Mouse (Mus musculus) MEL (cell line): ENCODE measurements around the gene Olfr145. TPM values are rescaled to one million over a fixed set of nuclear protein-coding genes. Genes with fewer than 3 reads are reported as not detected.

Source experiments
- DNase-seq: peaks from one replicate; pipeline ENCODE4 v3.0.0; 2011; ENCODE audit warnings: low read depth, low spot score
- H3K27ac ChIP-seq: 2 replicates; pipeline ENCODE4 v1.5.1; 2012; ENCODE audit warnings: low read depth, mild to moderate bottlenecking, control low read depth, low read length, moderate library complexity; ENCODE audit not compliant: control insufficient read depth
- H3K27me3 ChIP-seq, 2 experiments: fragments of 150-350 bp in 1 of 2; sonication (generic) in 1 of 2; 2 replicates each; pipeline ENCODE4 v1.6.1; 2012; ENCODE audit warnings: low read length in 2 of 2, mild to moderate bottlenecking in 2 of 2, improper control_type of control experiment in 1 of 2, moderate library complexity in 1 of 2; ENCODE audit not compliant: insufficient read depth in 2 of 2, control insufficient read depth in 1 of 2
- H3K36me3 ChIP-seq, 2 experiments: 2 replicates each; pipeline ENCODE4 v1.6.1; 2012 to 2014; ENCODE audit warnings: low read length in 2 of 2, improper control_type of control experiment in 1 of 2, inconsistent platforms in 1 of 2, mild to moderate bottlenecking in 1 of 2; ENCODE audit not compliant: insufficient read depth in 2 of 2, control insufficient read depth in 1 of 2
- H3K4me1 ChIP-seq, 2 experiments: fragments of 150-350 bp in 1 of 2; sonication (generic) in 1 of 2; 2 replicates each; pipeline ENCODE4 v1.6.1; 2012; ENCODE audit warnings: low read length in 2 of 2, improper control_type of control experiment in 1 of 2, mild to moderate bottlenecking in 1 of 2; ENCODE audit not compliant: insufficient read depth in 2 of 2, control insufficient read depth in 1 of 2
- H3K4me3 ChIP-seq, 2 experiments: fragments of 150-350 bp in 1 of 2; sonication (generic) in 1 of 2; 2 replicates each; pipeline ENCODE4 v1.5.1; 2012; ENCODE audit warnings: low read depth in 2 of 2, low read length in 2 of 2, mild to moderate bottlenecking in 2 of 2, moderate library complexity in 2 of 2, control low read depth in 1 of 2, improper control_type of control experiment in 1 of 2; ENCODE audit not compliant: control insufficient read depth in 1 of 2, insufficient read depth in 1 of 2
- H3K79me2 ChIP-seq: 2 replicates; pipeline ENCODE4 v1.6.1; 2012; ENCODE audit warnings: mild to moderate bottlenecking, low read length, moderate library complexity; ENCODE audit not compliant: control insufficient read depth, poor library complexity, insufficient read depth
- H3K9ac ChIP-seq: 2 replicates; pipeline ENCODE4 v1.6.1; 2012; ENCODE audit warnings: low read depth, mild to moderate bottlenecking, control low read depth, low read length, moderate library complexity; ENCODE audit not compliant: control insufficient read depth, poor library complexity, severe bottlenecking
- H3K9me3 ChIP-seq: fragments of 150-350 bp; sonication (generic); replicated peaks from 2 replicates; pipeline ENCODE4 v1.6.1; 2012; ENCODE audit warnings: mild to moderate bottlenecking, low read length, improper control_type of control experiment, moderate library complexity; ENCODE audit not compliant: insufficient read depth
- CHD2 ChIP-seq: IDR thresholded peaks from 2 replicates; pipeline ENCODE4 v1.6.1; 2011; ENCODE audit warnings: low read length, improper control_type of control experiment
- E2F4 ChIP-seq: IDR thresholded peaks from 2 replicates; pipeline ENCODE4 v1.6.1; 2011; ENCODE audit warnings: low read depth, low read length, improper control_type of control experiment, borderline replicate concordance
- ELF1 ChIP-seq: IDR thresholded peaks from 2 replicates; pipeline ENCODE4 v1.6.1; 2014; ENCODE audit warnings: low read depth, mild to moderate bottlenecking, inconsistent platforms, low read length, improper control_type of control experiment, moderate library complexity
- EP300 ChIP-seq, 2 experiments: IDR thresholded peaks; 2 replicates each; pipeline ENCODE4 v1.6.1; 2011; ENCODE audit warnings: improper control_type of control experiment in 2 of 2, low read length in 2 of 2, low read depth in 1 of 2, mild to moderate bottlenecking in 1 of 2
- GABPA ChIP-seq: IDR thresholded peaks from 2 replicates; pipeline ENCODE4 v1.6.1; 2012; ENCODE audit warnings: low read depth, mild to moderate bottlenecking, inconsistent platforms, low read length, improper control_type of control experiment, moderate library complexity
- HCFC1 ChIP-seq: IDR thresholded peaks from 2 replicates; pipeline ENCODE4 v1.6.1; 2012; ENCODE audit warnings: low read depth, mild to moderate bottlenecking, inconsistent platforms, low read length, improper control_type of control experiment, moderate library complexity
- JUND ChIP-seq: IDR thresholded peaks from 2 replicates; pipeline ENCODE4 v1.6.1; 2011; ENCODE audit warnings: low read depth, mild to moderate bottlenecking, improper control_type of control experiment, low read length
- MAFK ChIP-seq: IDR thresholded peaks from 2 replicates; pipeline ENCODE4 v1.6.1; 2011; ENCODE audit warnings: low read depth, mild to moderate bottlenecking, low read length, improper control_type of control experiment, borderline replicate concordance
- MAX ChIP-seq: IDR thresholded peaks from 2 replicates; pipeline ENCODE4 v1.6.1; 2011; ENCODE audit warnings: low read length, improper control_type of control experiment
- MEF2A ChIP-seq: IDR thresholded peaks from 2 replicates; pipeline ENCODE4 v1.6.1; 2014; ENCODE audit warnings: low read depth, mild to moderate bottlenecking, inconsistent platforms, low read length, improper control_type of control experiment; ENCODE audit not compliant: poor library complexity, insufficient replicate concordance, severe bottlenecking; ENCODE audit errors: extremely low read depth
- MXI1 ChIP-seq: IDR thresholded peaks from 2 replicates; pipeline ENCODE4 v1.6.1; 2011; ENCODE audit warnings: mild to moderate bottlenecking, low read depth, low read length, improper control_type of control experiment
- NELFE ChIP-seq: IDR thresholded peaks from 2 replicates; pipeline ENCODE4 v1.6.1; 2011; ENCODE audit warnings: low read depth, low read length, improper control_type of control experiment
- NRF1 ChIP-seq: IDR thresholded peaks from 2 replicates; pipeline ENCODE4 v1.6.1; 2014; ENCODE audit warnings: low read depth, mild to moderate bottlenecking, inconsistent platforms, low read length, improper control_type of control experiment, moderate library complexity; ENCODE audit not compliant: poor library complexity, insufficient read depth, severe bottlenecking
- POLR2A ChIP-seq, 2 experiments: IDR thresholded peaks; 2 replicates each; pipeline ENCODE4 v1.6.1; 2011 to 2012; ENCODE audit warnings: low read length in 2 of 2, mild to moderate bottlenecking in 2 of 2, control low read depth in 1 of 2, improper control_type of control experiment in 1 of 2, low read depth in 1 of 2, moderate library complexity in 1 of 2; ENCODE audit not compliant: control insufficient read depth in 1 of 2, insufficient read depth in 1 of 2, poor library complexity in 1 of 2
- POLR2AphosphoS5 ChIP-seq: IDR thresholded peaks from 2 replicates; pipeline ENCODE4 v1.6.1; 2012; ENCODE audit warnings: low read depth, borderline replicate concordance, mild to moderate bottlenecking, inconsistent platforms, low read length, moderate library complexity, mixed read lengths
- RAD21 ChIP-seq: IDR thresholded peaks from 2 replicates; pipeline ENCODE4 v1.6.1; 2011; ENCODE audit warnings: mild to moderate bottlenecking, low read depth, low read length, improper control_type of control experiment
- RCOR1 ChIP-seq: IDR thresholded peaks from 2 replicates; pipeline ENCODE4 v1.6.1; 2012; ENCODE audit warnings: low read depth, mild to moderate bottlenecking, inconsistent platforms, low read length, improper control_type of control experiment
- SMC3 ChIP-seq: IDR thresholded peaks from 2 replicates; pipeline ENCODE4 v1.6.1; 2011; ENCODE audit warnings: low read depth, low read length, improper control_type of control experiment
- TAL1 ChIP-seq: IDR thresholded peaks from 2 replicates; pipeline ENCODE4 v1.6.1; 2012; ENCODE audit warnings: mild to moderate bottlenecking, inconsistent platforms, low read length, moderate library complexity, mixed read lengths
- TBP ChIP-seq: IDR thresholded peaks from 2 replicates; pipeline ENCODE4 v1.8.0; 2011; ENCODE audit warnings: low read depth, low read length, improper control_type of control experiment
- ZC3H11A ChIP-seq: IDR thresholded peaks from 2 replicates; pipeline ENCODE4 v1.6.1; 2012; ENCODE audit warnings: low read depth, mild to moderate bottlenecking, inconsistent platforms, low read length, improper control_type of control experiment
- ZNF384 ChIP-seq: IDR thresholded peaks from 2 replicates; pipeline ENCODE4 v1.6.1; 2012; ENCODE audit warnings: low read depth, mild to moderate bottlenecking, inconsistent platforms, low read length, improper control_type of control experiment
- polyA plus RNA-seq, 2 experiments: library from polyadenylated mRNA; stranded (reverse) in 1 of 2; unstranded in 1 of 2; fragments of >175 nt in 1 of 2; fragments of >200 nt in 1 of 2; gene quantifications; 2 replicates each; pipeline versions ENCODE4 v1.2.1 to v1.2.4; 2012; ENCODE audit warnings: low replicate concordance in 2 of 2, low read depth in 1 of 2; ENCODE audit not compliant: insufficient read length in 2 of 2, insufficient read depth in 1 of 2, missing spikeins in 1 of 2
- total RNA-seq: library from RNA; depleted of rRNA; stranded (reverse); fragments of 300-350 nt; gene quantifications from 2 replicates; pipeline ENCODE4 v1.2.3, GENCODE M21; 2012

The Olfr145 gene
- total and polyA plus RNA-seq, 3 experiments, result not detected

DNA sequence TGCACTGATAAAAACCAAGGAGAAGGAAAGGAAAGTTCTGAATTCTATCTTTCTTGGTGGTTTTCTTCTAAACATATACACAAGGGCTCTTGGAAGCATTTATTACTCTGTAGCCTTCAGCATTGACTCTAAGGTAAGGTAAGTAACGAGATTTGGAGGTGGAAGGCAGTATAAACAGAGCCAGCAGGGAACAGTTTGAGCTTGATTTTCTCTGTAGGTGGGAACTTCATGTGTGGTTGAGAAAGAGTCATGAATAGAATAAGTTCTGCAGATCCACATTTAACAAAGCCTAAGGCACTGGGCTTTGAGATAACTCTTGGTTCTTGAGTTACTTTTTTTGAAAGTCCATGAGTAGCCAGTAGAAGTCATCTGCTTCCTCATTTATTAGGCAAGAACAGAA is 21.5 kb downstream of the Olfr145 start:
- Histone ChIP-seq H3K27ac (no peak overlapping the region), H3K79me2 (no peaks in the 10 kb centered on the region), H3K9me3 (no peaks in the 10 kb centered on the region), H3K36me3 (no peaks in the 10 kb centered on the region), H3K27me3 (no peaks in the 10 kb centered on the region; a peak in 1 of 4 replicates), H3K9ac (no peak overlapping the region), H3K4me3 (no peak overlapping the region)
- no peak for DNase-seq
- TF ChIP-seq RAD21, result no peak
- TF ChIP-seq HCFC1, result no peak
- TF ChIP-seq POLR2AphosphoS5, result no peak
- no peak for TF ChIP-seq MXI1
- no peak for TF ChIP-seq MAX
- no peak for TF ChIP-seq EP300 (IDR thresholded peaks at IDR 0.05; ENCODE audit: low read depth in 1 of 2, low read length in 2 of 2)
- no peak for TF ChIP-seq TBP
- no peak for TF ChIP-seq ZC3H11A
- TF ChIP-seq POLR2A (IDR thresholded peaks at IDR 0.05; ENCODE audit: control insufficient read depth in 1 of 2, insufficient read depth in 1 of 2, low read depth in 1 of 2, low read length in 2 of 2, poor library complexity in 1 of 2), result no peak
- TF ChIP-seq ELF1, result no peak
- no peak for TF ChIP-seq CHD2
- no peak for TF ChIP-seq GABPA
- TF ChIP-seq TAL1, result no peak
- TF ChIP-seq MEF2A, result no peak
- TF ChIP-seq NRF1, result no peak
- no peak for TF ChIP-seq SMC3
- TF ChIP-seq E2F4, result no peak
- TF ChIP-seq ZNF384, result no peak
- no peak for TF ChIP-seq JUND
- TF ChIP-seq, all 39 proteins: peak for 0
- H3K4me1 ChIP-seq, result no peaks in the 10 kb centered on the region

DNA sequence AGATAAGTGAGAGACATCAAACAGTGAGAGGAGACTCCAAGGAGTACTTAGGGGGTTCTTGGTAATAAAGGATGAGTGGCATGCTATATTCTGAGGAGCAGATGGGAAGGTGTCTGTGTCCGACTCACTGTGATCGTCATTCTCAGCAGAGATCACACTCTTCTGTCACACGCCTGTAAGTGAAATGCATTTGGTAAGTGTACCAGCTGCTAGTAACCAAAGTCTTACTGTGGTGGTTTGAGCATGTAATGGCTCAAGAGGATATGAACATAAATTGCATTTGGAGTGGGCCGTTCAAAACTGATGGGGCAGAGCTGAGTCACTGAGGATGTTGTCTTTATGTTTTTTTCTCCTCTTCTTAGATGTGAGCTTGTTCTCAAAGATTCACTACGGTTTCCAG is 27.7 kb downstream of the Olfr145 start:
- Histone ChIP-seq H3K36me3 (no peaks in the 10 kb centered on the region), H3K27ac (no peak overlapping the region), H3K79me2 (no peaks in the 10 kb centered on the region), H3K9me3 (no peaks in the 10 kb centered on the region), H3K4me3 (no peak overlapping the region), H3K9ac (no peak overlapping the region), H3K27me3 (no peaks in the 10 kb centered on the region; a peak in 1 of 4 replicates), H3K4me1 (no peaks in the 10 kb centered on the region)
- no peak for DNase-seq
- TF ChIP-seq NELFE, result no peak
- TF ChIP-seq MAFK, result no peak
- no peak for TF ChIP-seq RCOR1
